Mouse (Mus musculus) B cell, adult (primary cell): ENCODE data around the gene Adamts1. TPM values are rescaled to one million over a fixed set of nuclear protein-coding genes. Genes with fewer than 3 reads are reported as not detected.

Experiments
- total RNA-seq: library from RNA; stranded (reverse); gene quantifications from 4 replicates; pipeline ENCODE4 v1.2.4, GENCODE M21; 2023; ENCODE audit not compliant: inconsistent age

The Adamts1 gene
- total RNA-seq, result not detected in 4 replicates

DNA sequence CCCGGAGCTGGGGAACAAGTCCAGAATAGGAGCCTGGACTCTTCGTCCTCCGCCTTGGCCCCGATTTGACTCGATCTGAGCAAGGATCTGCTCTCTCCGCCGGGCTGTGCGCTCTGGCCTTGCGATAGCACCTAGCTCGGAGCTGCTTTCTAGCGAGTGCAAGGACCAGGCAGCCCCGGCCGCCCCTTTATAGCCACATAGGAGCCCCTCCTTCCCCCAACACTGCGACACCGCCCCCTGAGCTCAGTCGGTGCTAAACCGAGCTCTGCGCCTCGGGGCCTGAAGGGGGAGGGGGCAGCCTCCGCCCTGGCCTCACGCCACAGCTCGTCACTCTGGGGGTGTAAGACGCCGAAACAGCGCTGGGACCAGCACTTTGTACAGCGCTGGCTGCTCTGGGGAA is at the start of gene Adamts1:
TSS of gene Adamts1 (minus strand) at position 160 of the 400 bp plus-strand sequence.

Other genes with a start within 250 kb of the Adamts1 start
- not detected in 4 replicates for gene Cyyr1, start 249.7 kb downstream of the Adamts1 start, total RNA-seq
- 0.03 TPM in 1 of 4 replicates, not detected in the others for gene Adamts5, start 98.7 kb upstream of the Adamts1 start, total RNA-seq